Mouse (Mus musculus) embryonic facial prominence, embryonic 13.5 days (tissue): ENCODE data around the gene Nup160. TPM values are rescaled to one million over a fixed set of nuclear protein-coding genes. Genes with fewer than 3 reads are reported as not detected.
A peak's percentile ranks its signal among the peaks of the same experiment; 100 is the strongest.

Experiments used
- ATAC-seq: fragments of 200-750 bp; cut with Nextera tagmentation; 2 replicates; pipeline ENCODE4 v1.8.0; 2017; ENCODE audit warnings: low read depth; ENCODE audit not compliant: insufficient number of reproducible peaks, insufficient read depth, low FRiP score, low TSS enrichment
- H3K27ac ChIP-seq: fragments of 300-500 bp; sonication (generic); 2 replicates; pipeline ENCODE4 v1.5.1; 2015; ENCODE audit warnings: moderate library complexity, mild to moderate bottlenecking, inconsistent platforms
- H3K27me3 ChIP-seq: fragments of 300-500 bp; sonication (generic); 2 replicates; pipeline ENCODE4 v1.6.1; 2015; ENCODE audit warnings: mild to moderate bottlenecking, inconsistent platforms
- H3K36me3 ChIP-seq: fragments of 300-500 bp; sonication (generic); 2 replicates; pipeline ENCODE4 v1.6.1; 2015; ENCODE audit warnings: mild to moderate bottlenecking, inconsistent platforms
- H3K4me1 ChIP-seq: fragments of 300-500 bp; sonication (generic); 2 replicates; pipeline ENCODE4 v1.6.1; 2015; ENCODE audit warnings: inconsistent platforms
- H3K4me2 ChIP-seq: fragments of 300-500 bp; sonication (generic); 2 replicates; pipeline ENCODE4 v1.6.1; 2015; ENCODE audit warnings: moderate library complexity, mild to moderate bottlenecking, inconsistent platforms
- H3K4me3 ChIP-seq: fragments of 300-500 bp; sonication (generic); 2 replicates; pipeline ENCODE4 v1.5.1; 2015; ENCODE audit warnings: mild to moderate bottlenecking, inconsistent platforms
- H3K9ac ChIP-seq: fragments of 300-500 bp; sonication (generic); 2 replicates; pipeline ENCODE4 v1.6.1; 2015; ENCODE audit warnings: mild to moderate bottlenecking, inconsistent platforms
- H3K9me3 ChIP-seq: fragments of 300-500 bp; sonication (generic); 2 replicates; pipeline ENCODE4 v1.6.1; 2016; ENCODE audit warnings: inconsistent platforms
- WGBS: fragments of 180-500 bp; shearing (Covaris S2); methylation state at CpG from one replicate; pipeline ENCODE4 v1.1.7; 2015; ENCODE audit warnings: mixed read lengths; 5-methylcytosine and 5-hydroxymethylcytosine counted together
- polyA plus RNA-seq: library from polyadenylated mRNA; unstranded; fragments of >200 nt; fragmentation: Nextera tagmentation; extraction: Ambion mirVana; gene quantifications from 2 replicates; pipeline ENCODE4 v1.2.1, GENCODE M21; 2015

The Nup160 gene
- polyA plus RNA-seq, 1 experiment from 2014 or later = 43.6 TPM

- Histone ChIP-seq H3K9me3 (0 out of 2 replicates have a peak, but pooled peaks cover 4% of the 10 kb centered on the region), H3K4me2 (peak overlapping the region; percentile 49), H3K4me1 (peaks cover 19% of the 10 kb centered on the region), H3K27me3 (no peaks in the 10 kb centered on the region), H3K4me3 (no peak overlapping the region), H3K36me3 (no peaks in the 10 kb centered on the region), H3K9ac (no peak overlapping the region), H3K27ac (peak overlapping the region; percentile 85)
- 16% methylated on average over 11 of the region's 11 CpGs for WGBS
- ATAC-seq = no peak
Observed at GRCm38 (mm10) chr2:90666591-90667387, 10.2 kb upstream of the Nup160 start.

- peak overlapping the region; percentile 49 for H3K4me2 ChIP-seq
- peaks cover 19% of the 10 kb centered on the region for H3K4me1 ChIP-seq
- ATAC-seq = peak; percentile 64; the same call in 1 of the 2 replicates
- H3K9ac ChIP-seq = 0 out of 2 replicates have a peak overlapping the region, but pooled peaks have one; percentile 27
- H3K4me3 ChIP-seq = peak overlapping the region; percentile 16
- peak overlapping the region; percentile 85 for H3K27ac ChIP-seq
- 11% methylated on average over 21 of the region's 21 CpGs for WGBS
- no peaks in the 10 kb centered on the region for H3K36me3 ChIP-seq
- H3K9me3 ChIP-seq = 0 out of 2 replicates have a peak, but pooled peaks cover 4% of the 10 kb centered on the region
- H3K27me3 ChIP-seq = no peaks in the 10 kb centered on the region
Observed at GRCm38 (mm10) chr2:90667388-90668265, 9.4 kb upstream of the Nup160 start.

DNA sequence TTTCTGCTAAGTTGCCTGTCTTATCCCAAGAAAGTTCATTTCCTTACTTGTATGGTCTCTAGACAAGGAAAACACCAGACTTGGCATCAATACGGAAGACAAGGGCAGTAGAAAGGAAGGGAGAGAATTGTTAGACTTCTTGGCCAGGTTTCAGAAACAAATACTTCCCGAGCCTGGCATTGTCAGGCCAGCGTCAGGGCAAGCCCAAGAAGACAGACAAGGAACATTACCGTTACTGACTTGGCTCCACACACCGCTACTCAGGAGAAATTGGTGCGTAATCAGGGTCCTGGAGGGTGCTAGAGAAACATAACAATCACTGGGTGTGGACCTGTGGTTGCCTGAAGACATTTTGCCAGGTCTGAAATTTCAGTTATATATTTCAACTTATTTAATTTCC, 6.7 kb upstream of the Nup160 start:
- H3K36me3 ChIP-seq = no peaks in the 10 kb centered on the region
- H3K27me3 ChIP-seq = no peaks in the 10 kb centered on the region
- ATAC-seq = no peak
- H3K4me1 ChIP-seq = peaks cover 19% of the 10 kb centered on the region
- no peak overlapping the region for H3K4me2 ChIP-seq
- 72% methylated on average over 6 of the region's 6 CpGs for WGBS
- H3K9me3 ChIP-seq = 0 out of 2 replicates have a peak, but pooled peaks cover 4% of the 10 kb centered on the region
- no peak overlapping the region for H3K4me3 ChIP-seq
- H3K9ac ChIP-seq = no peak overlapping the region
- no peak overlapping the region for H3K27ac ChIP-seq

- H3K4me2 ChIP-seq = no peak overlapping the region
- ATAC-seq = no peak
- H3K36me3 ChIP-seq = no peaks in the 10 kb centered on the region
- WGBS = 85% methylated on average over 1 of the region's 1 CpGs
- peaks cover 3% of the 10 kb centered on the region for H3K4me1 ChIP-seq
- H3K4me3 ChIP-seq = no peak overlapping the region
- H3K9ac ChIP-seq = no peak overlapping the region
- H3K27me3 ChIP-seq = no peaks in the 10 kb centered on the region
- 0 out of 2 replicates have a peak, but pooled peaks cover 4% of the 10 kb centered on the region for H3K9me3 ChIP-seq
- H3K27ac ChIP-seq = no peak overlapping the region
Observed at GRCm38 (mm10) chr2:90673339-90673738, 3.7 kb upstream of the Nup160 start.

DNA sequence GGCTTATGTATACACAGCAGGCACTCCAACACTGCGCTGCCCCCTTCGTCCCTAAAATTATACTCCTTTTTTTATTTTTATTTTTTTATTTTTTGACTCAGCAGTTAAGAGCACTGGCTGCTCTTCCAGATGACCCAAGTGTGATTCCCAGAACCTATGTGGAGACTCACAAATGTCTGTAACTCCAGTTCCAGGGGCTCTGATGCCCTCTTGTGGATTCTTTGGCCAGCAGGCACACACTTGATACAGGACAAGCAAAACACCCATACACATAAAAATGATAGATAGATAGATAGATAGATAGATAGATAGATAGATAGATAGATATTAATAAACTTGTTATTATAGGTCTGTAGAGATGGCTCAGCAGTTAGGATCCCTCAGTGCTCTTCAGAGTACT, 2.5 kb upstream of the Nup160 start:
- WGBS = 94% methylated on average over 2 of the region's 2 CpGs

DNA sequence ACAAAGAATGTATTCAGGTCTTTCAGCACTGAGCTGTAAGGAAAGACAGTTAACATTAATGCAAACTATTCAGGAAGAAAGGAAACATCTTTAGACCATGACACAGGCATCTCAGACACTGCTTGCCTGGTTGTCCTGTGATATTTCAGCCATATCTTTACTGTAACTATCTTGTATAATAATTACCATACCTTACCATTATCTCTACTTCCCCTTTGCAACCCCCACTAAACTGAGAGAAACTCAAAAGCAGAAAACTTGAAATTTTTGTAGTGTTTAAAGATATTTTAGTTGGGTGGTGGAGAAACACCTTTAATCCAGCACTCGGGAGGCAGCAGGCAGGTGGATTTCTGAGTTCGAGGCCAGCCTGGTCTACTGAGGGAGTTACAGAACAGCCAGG, 1.5 kb upstream of the Nup160 start:
- no peak for ATAC-seq
- no peak overlapping the region for H3K4me2 ChIP-seq
- WGBS = 86% methylated on average over 2 of the region's 2 CpGs
- H3K4me3 ChIP-seq = no peak overlapping the region
- H3K36me3 ChIP-seq = no peaks in the 10 kb centered on the region
- no peaks in the 10 kb centered on the region for H3K9me3 ChIP-seq
- no peaks in the 10 kb centered on the region for H3K27me3 ChIP-seq
- peaks cover 12% of the 10 kb centered on the region for H3K4me1 ChIP-seq
- no peak overlapping the region for H3K27ac ChIP-seq
- H3K9ac ChIP-seq = no peak overlapping the region

More for the DNA sequence above, 2.5 kb upstream of the Nup160 start:
- H3K4me3 ChIP-seq = no peak overlapping the region
- 0 out of 2 replicates have a peak, but pooled peaks cover 4% of the 10 kb centered on the region for H3K9me3 ChIP-seq
- H3K27me3 ChIP-seq = no peaks in the 10 kb centered on the region
- no peak overlapping the region for H3K9ac ChIP-seq
- H3K4me2 ChIP-seq = no peak overlapping the region
- no peak overlapping the region for H3K27ac ChIP-seq
- no peak for ATAC-seq
- H3K4me1 ChIP-seq = peaks cover 6% of the 10 kb centered on the region; the same call in 1 of the 2 replicates
- H3K36me3 ChIP-seq = no peaks in the 10 kb centered on the region

DNA sequence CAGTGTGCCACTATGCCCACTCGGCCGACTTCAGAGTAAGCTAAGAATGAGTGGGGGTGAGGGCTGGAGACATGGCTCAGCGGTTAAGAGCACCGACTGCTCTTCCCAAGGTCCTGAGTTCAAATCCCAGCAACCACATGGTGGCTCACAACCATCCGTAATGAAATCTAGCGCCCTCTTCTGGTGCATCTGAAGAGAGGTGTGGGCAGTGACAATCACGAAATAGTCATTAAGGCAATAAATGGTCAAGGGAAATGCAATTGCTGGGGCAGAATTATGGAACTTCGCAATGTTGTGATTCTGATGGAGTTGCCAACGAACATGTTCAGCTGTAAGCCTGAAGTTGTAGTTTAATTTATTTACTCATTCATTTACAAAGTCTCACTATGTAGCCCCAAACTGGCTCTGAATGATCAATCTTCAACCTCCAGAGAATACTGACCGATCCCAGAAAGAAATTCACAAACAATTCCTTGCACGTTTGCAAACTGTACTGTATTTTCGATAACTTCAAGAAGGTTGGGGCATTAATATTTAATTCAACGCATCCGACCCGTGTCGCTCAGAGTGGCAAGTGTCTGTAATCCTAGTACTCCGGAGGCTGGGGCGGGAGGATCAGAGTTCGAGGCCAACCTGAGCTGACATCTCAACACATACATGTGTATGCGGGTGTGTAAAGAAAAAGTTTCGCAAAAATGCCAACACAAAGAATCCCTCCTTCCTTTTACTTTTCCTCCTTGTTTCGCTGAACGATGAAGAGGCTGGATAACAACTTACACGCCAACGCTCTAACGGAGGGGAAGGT, 1.4 kb downstream of the Nup160 start:
- no peaks in the 10 kb centered on the region for H3K9me3 ChIP-seq
- no peaks in the 10 kb centered on the region for H3K27me3 ChIP-seq
- no peak for ATAC-seq
- H3K27ac ChIP-seq = peak overlapping the region; percentile 94
- H3K9ac ChIP-seq = peak overlapping the region; percentile 86
- H3K4me2 ChIP-seq = peak overlapping the region; percentile 84
- H3K36me3 ChIP-seq = peaks cover 11% of the 10 kb centered on the region
- H3K4me3 ChIP-seq = peak overlapping the region; percentile 91
- WGBS = 31% methylated on average over 26 of the region's 26 CpGs
- H3K4me1 ChIP-seq = peaks cover 16% of the 10 kb centered on the region

DNA sequence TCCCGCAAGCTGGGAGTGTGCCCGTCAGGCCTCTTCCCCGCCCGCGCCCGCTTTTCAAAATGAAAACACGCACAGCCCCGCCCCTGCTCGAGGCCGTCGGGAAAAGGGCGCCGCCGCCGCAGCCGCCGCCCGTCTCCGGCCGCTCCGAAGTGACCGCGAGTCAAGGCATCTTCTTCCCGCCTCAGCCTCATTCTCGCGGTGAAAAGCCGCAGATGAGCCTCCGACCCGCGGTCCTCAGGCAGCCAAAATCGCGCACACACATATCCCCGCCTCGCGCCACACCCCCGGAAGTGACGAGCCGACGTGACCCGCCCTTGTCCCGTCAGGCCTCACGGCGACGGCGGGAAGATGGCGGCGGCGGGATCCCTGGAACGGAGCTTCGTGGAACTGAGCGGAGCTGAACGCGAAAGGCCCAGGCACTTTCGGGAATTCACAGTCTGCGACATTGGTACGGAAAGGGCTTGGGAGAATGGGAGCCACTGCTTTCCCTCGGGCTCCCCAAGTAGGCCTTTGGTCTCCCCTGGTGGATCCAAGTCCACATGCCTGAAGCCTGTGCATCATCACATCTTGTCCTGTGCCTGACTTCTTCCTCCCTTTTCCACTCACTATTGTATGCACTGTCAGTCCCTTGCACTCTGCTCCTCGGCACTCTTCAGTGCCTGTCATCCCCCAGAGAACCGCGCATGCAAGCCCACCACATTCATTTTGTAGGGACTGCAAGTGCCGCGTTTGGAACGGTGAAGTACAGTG, 2.2 kb downstream of the Nup160 start:
- Histone ChIP-seq H3K36me3 (peaks cover 17% of the 10 kb centered on the region), H3K27me3 (no peaks in the 10 kb centered on the region), H3K4me3 (peak overlapping the region; percentile 91), H3K4me1 (peaks cover 16% of the 10 kb centered on the region), H3K4me2 (peak overlapping the region; percentile 84), H3K9ac (peak overlapping the region; percentile 86), H3K9me3 (no peaks in the 10 kb centered on the region), H3K27ac (peak overlapping the region; percentile 94)
- peak; percentile 95 for ATAC-seq
- under 1% methylated on average over 63 of the region's 63 CpGs for WGBS

GRCm38 (mm10) chr2:90700943-90701342, 23.9 kb downstream of the Nup160 start:
- no peaks in the 10 kb centered on the region for H3K9me3 ChIP-seq
- ATAC-seq = no peak
- no peak overlapping the region for H3K4me3 ChIP-seq
- H3K36me3 ChIP-seq = peaks cover 92% of the 10 kb centered on the region
- WGBS = 82% methylated on average over 4 of the region's 4 CpGs
- H3K4me2 ChIP-seq = no peak overlapping the region
- no peak overlapping the region for H3K9ac ChIP-seq
- no peaks in the 10 kb centered on the region for H3K4me1 ChIP-seq
- no peak overlapping the region for H3K27ac ChIP-seq
- no peaks in the 10 kb centered on the region for H3K27me3 ChIP-seq

DNA sequence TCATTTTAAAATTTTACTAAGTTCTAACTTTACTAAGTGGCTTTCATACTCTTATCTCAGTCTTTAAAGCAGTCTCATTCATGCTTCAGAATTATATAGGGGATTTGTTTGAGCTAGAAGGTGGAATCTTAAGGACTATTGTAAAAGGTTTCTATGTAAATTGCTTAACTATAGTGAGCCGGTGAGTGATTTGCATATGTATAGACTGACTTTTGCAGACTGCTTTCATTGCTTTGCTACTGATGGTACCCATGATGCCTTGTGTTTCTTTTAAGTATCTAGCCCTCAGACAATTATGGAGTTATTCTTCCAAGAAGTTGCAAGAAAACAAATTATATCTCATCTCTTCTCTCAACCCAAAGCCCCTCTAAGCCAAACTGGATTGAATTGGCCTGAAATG, 31.5 kb downstream of the Nup160 start:
- Histone ChIP-seq H3K9me3 (no peaks in the 10 kb centered on the region), H3K27me3 (no peaks in the 10 kb centered on the region), H3K4me2 (no peak overlapping the region), H3K27ac (no peak overlapping the region), H3K4me1 (no peaks in the 10 kb centered on the region), H3K9ac (no peak overlapping the region), H3K4me3 (no peak overlapping the region), H3K36me3 (peaks cover 91% of the 10 kb centered on the region)
- WGBS = 95% methylated on average over 1 of the region's 1 CpGs
- ATAC-seq = no peak
